Mouse (Mus musculus): ENCODE data around the gene Epha4.
A peak's percentile ranks its signal among the peaks of the same experiment; 100 is the strongest.

Epha4 gene

DNA sequence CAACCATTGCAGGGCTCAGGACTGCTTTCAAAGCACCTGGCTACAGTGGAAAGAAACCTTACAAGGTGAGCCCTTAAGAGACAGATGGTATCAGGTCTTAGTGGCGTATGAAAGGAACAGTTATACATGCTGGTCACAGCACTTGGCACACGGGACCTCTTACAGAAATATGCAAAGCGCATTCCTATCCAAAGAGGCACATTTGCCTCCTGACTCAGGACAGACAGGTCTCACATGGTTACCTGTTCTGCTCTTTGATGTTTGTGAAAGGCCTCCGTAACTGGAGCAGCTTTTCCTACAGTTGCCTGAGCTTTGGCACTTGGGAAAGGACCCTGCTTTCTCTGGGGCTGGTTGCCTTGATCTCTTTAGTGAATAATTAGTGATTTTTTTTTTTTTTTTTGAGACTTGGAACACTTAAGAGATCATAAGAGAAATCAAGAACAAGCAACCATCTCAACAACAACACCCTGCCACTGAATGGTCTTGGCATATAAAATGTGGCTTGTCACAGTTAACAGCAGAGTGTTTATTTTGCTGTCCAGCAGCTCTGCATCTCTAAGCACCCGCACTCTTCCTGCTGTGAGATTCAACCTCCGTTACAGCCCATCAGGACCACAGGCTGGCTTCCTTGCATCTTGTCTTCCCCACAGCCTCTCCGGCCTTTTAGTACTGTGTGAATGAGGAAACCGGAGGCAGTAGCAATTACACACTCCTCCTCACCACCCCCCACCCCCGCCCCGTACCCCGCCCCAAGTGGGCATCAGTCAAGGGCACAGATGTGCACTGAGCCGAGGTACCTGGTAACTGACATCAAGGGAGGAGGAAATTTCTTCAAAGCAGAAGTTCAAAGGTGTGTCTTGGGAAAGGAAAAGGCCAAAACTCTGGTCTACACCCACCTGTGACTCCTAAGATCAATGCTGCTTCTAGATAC, 41.2 kb downstream of the Epha4 start:
- no peak for DNase-seq

- no peak for DNase-seq
Measured at GRCm38 (mm10) chr1:77472566-77472965, 42.3 kb downstream of the Epha4 start.

DNA sequence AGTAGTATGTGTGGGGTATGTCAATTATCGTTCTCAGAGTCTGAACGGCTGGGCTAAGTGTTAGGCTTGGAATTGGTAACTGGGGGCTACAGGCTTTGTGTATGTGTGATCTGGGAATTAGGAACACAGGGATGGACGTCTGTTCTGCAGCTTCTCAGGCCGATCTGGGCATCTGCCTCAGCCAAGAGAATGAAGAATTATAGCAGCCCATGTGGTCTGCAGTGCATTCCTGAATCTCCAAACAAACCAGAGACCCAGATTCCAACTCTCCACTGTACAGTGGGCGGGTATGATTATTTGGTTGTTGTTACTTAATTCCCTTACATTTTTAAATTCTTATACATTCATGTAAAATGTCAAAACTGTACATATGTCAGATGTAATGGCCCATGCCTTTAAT, 43.4 kb downstream of the Epha4 start:
- DNase-seq: no peak

- DNase-seq: peak; percentile 27
Measured at GRCm38 (mm10) chr1:77471037-77471436, 43.9 kb downstream of the Epha4 start.

- no peak for DNase-seq
Measured at GRCm38 (mm10) chr1:77468717-77469314, 46.1 kb downstream of the Epha4 start.

GRCm38 (mm10) chr1:77465524-77465923, 49.4 kb downstream of the Epha4 start:
- no peak for DNase-seq

DNA sequence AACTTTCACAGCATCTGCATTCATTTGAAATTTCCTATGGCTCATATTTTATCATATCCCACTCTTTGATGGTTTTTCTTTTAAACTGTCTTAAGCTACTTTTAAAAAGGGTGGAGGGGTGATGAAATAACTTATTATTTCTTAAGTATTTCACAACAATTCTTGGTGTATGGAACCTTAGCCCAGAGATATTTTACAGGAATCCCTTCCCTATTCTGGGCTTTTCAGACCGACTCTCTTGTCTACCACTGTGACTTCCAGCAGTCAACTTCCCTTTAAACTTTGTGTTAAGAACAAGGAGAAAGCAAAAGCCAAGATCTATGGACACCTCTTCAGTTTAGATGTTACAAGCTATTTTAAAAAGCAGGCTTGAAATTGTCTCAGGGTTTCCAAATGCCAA, 50.8 kb downstream of the Epha4 start:
- DNase-seq: no peak

DNA sequence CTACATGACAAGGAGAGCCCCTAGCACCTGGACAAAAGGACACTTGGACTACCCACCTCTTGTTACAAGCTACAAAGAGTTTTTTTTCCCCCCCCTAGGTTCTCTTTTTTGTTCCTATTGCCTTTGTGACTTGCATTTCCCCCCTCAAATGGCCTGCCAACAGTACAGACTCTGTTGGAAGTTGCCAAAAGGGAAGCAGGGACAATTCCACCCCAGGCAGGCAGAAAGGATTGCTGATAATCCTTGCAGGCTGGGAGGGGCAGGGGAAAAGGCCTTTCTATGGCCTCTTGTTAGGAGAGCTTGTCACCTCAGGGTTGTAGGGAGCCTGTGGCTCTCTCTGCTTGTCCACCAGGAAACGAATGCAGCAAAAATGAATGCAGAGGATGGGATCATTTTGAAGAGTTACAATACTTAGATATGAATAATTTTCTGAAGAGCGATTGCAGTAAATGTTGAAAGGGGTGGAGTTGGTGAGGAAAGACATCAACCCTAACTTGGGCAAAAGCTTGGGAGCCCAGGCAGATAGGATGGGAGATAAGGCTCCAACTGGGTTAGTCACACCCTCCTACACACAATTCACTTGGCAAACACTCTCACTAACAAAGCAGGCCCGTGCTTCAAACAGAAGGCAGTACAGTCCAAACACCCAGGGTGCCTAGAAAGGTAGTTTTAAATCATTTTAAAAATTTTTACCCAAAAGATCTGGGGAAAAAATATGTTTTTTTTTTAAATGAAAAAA, 52.8 kb downstream of the Epha4 start:
- DNase-seq: peak; percentile 42

DNA sequence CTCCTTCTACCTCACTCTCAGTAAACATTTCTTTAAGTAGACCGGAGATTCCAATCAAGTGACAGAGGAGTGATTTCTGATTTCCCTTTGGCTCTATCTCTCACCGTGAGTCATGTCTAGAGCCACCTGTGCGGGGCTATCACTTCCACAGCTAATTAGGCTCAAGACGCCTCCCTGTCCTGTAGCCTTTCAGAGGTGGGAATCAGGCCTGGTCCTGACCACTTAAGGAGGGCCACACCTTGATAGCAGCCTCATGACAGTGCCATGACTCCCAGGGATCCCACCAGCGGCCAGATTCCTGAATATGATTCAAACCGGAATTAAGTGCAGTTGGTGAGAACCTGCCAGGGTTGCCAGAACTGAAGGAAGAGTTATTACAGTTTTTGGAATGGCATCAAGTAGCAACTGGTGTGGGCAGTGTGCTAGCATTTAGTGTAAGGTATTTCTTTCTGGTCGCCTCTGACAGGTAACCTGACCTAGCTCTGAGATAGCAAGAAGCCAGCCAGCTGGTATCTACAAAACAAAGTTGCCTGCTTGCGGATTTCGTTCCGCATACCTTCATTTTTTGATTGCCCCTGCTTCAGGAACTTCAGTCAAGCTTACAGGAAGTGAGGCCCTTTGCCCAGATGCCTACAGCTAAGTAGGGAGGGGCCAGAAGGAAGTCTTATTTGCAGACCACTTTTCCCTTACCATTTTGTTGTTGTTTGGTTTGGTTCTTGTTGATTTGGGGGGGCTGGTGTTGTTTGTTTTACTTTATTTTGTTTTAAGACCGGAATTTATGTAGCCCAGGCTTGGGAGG, 53.9 kb downstream of the Epha4 start:
- peak; percentile 10 for DNase-seq

- DNase-seq: no peak
Measured at GRCm38 (mm10) chr1:77458751-77459385, 56.0 kb downstream of the Epha4 start.

GRCm38 (mm10) chr1:77457446-77457800, 57.5 kb downstream of the Epha4 start:
- no peak for DNase-seq

GRCm38 (mm10) chr1:77456695-77457445, 58.0 kb downstream of the Epha4 start:
- DNase-seq: no peak

DNA sequence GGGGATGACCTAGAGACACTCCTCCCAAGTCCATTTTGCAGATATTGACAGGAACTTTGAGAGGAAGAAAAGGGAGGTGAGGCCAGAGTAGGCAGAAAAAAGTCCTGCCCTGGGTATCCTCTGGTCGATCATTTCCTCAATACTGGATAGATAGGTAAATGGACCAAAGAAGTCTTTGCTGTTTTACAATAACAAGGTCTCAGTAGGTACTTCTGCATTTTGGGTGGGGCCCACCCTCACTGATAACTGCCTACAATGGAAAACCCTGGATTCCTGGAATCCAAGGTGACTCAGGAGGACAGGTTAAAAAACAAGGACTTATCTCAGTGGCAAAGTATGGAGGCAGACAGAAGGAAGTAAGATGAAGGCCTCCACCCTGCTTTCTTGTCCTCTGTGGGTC, 61.1 kb downstream of the Epha4 start:
- DNase-seq: no peak

DNA sequence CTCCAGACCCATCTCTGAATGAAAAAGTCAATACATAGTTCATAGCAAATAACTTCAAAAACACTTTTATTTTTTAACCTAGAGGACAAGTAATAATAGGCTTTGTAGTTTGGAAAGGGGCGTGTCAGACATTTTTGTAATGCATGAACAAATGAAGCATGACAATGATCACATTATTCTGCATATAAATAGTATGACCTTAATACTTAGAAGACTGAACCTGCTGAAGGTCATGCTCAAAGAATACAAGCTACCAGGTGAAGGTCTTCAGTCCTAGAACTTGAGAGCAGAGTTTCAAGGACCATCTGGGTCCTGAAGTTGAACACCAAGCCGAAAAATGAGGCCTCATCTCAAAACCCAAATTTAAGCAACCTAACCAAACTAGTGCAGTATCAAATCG, 62.2 kb downstream of the Epha4 start:
- no peak for DNase-seq

GRCm38 (mm10) chr1:77451541-77451940, 63.3 kb downstream of the Epha4 start:
- DNase-seq: no peak

DNA sequence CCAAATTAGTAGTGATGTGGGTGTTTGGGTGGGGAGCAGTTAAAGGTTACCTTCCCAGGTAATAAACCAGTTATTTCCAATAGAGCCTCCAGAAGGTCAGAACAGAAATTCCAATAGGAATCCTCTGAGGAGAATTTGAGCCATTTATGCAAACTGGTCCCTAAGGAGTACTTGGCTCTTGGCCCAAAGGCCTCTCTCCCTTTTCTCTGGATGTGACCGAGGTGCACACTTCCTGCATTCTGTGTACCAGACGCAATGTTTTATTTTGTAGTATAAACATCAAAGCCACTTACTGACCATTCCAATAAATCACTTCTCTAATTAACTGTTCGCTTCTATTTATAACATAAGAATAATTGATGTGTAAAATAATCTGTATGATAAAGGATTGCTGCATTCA, 64.7 kb downstream of the Epha4 start:
- peak; percentile 18 for DNase-seq

DNA sequence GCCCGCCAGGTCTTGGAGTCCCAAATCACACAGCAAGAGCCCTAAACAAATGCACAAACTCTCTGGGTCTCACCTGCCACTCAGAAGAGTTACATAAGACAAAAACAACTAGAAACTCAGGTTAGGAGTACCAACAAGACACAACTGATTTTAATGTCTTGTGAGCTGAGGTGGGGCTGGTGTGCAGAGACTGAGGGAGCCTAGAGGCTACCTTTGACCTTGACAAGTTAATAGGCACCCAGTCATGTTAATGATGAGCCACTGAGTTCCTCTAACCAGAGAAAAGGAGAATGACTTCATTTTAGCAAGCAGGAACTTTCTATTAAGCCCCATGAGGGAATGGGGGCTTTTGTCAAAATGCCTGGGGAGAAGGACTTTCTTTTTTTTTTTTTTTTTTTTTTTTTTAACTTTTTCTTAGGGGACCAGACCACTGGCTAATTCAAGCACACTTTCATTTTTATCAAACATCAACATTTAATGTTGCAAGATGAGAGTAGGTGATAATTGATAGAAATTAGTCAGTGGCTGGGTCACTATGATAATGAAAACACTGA, 67.8 kb downstream of the Epha4 start:
- DNase-seq: no peak

- DNase-seq: no peak
Measured at GRCm38 (mm10) chr1:77446438-77446837, 68.5 kb downstream of the Epha4 start.

DNA sequence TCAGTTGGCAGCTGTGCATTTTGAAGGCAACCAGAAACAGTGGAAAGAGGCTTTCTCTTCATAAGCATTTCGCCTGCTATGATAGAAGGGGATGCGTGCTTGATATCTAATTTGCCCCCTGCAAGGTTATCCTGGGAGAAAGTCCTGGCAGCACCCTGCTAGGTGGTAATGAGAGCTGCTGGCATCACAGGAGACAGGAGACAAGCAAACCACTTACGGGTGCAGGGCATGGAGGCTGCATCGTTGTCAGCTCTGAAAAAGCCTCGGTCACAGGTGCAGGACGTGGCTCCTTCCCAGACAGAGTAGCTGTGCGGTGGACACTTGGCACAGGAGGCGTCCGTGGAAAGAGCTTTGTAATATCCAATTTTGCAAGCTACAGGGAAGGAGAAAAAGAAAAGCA, 70.2 kb downstream of the Epha4 start:
- no peak for DNase-seq

DNA sequence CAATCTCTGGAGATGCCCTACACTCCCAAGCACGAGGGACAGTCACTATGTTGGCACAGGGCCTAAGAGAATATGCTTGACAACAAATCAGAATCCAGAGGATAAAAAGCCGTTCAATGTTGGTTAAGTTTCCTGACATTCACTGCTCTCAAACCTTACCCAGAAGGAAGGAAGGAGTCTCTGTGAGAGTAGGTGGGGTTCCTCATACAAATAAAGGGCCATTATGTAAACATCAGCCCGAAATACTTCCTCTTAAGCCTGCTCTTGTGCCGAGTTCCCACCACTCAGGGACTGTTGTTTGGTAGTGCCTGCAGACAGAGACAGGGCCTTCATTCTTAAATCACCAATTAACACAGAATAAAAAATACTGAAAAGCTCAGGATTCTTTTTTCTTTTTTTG, 72.9 kb downstream of the Epha4 start:
- peak; percentile 37 for DNase-seq

DNA sequence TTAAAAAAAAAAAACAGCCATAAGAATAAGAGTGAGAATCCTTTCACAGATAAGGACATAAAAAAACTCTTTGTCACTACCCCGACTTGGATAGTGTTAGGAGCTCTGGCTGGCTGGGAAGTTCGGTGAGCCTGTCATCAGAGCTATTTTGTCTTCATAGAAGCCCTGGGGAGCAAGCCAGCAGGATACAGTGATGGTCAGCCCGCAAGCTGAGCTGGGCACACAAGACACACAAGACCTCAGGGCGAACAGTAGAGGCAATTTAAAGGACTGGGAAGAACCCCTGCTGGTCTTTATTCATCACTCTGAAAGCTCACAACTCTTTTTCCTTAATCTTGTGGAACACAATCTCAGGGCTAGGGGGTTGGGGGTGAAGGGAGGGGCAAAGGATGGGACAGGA, 73.5 kb downstream of the Epha4 start:
- DNase-seq: no peak

Data from lung, postnatal 10 days (tissue).